Mouse (Mus musculus): Measurements from ENCODE around the gene Sprr2k.
"Not testable (repeated sequence)": the region's sequence is repeated elsewhere in the genome, so short reads cannot be mapped to it uniquely, and the experiment has no call there.

The Sprr2k gene

GRCm38 (mm10) chr3:92432282-92432681, at the start of gene Sprr2k:
Gene Sprr2k (plus strand): TSS chr3:92432582.
- DNase-seq (ENCODE audit: low spot score), result no peak

GRCm38 (mm10) chr3:92385385-92385784, 47.0 kb upstream of the Sprr2k start, which contains the start of gene Sprr2h:
Gene Sprr2h (plus strand): TSS chr3:92385685.
- DNase-seq (ENCODE audit: low spot score), result no peak

GRCm38 (mm10) chr3:92394301-92394700, 38.1 kb upstream of the Sprr2k start:
- DNase-seq (ENCODE audit: low spot score), result peak; percentile 4

GRCm38 (mm10) chr3:92407691-92408090, 24.7 kb upstream of the Sprr2k start, which contains the start of gene Sprr2i:
Gene Sprr2i (plus strand): TSS chr3:92407991.
- DNase-seq (ENCODE audit: low spot score), result no peak

- no peak for DNase-seq (ENCODE audit: low spot score)
Observed at GRCm38 (mm10) chr3:92417782-92418181, 14.6 kb upstream of the Sprr2k start, which contains the start of gene Sprr2j-ps. Gene Sprr2j-ps (plus strand): TSS chr3:92418082.

GRCm38 (mm10) chr3:92429323-92429722, 3.1 kb upstream of the Sprr2k start, which contains the start of gene Gm9774:
Gene Gm9774 (minus strand): TSS chr3:92429423.
- DNase-seq (ENCODE audit: low spot score), result no peak

GRCm38 (mm10) chr3:92438689-92439088, 6.3 kb downstream of the Sprr2k start, which contains the start of gene Sprr1b:
Gene Sprr1b (minus strand): TSS chr3:92438789.
- DNase-seq (ENCODE audit: low spot score), result no peak

- no peak for DNase-seq (ENCODE audit: low spot score)
Observed at GRCm38 (mm10) chr3:92440177-92440576, 7.8 kb downstream of the Sprr2k start.

GRCm38 (mm10) chr3:92455151-92455550, 22.8 kb downstream of the Sprr2k start:
- DNase-seq (ENCODE audit: low spot score), result no peak

- no peak for DNase-seq (ENCODE audit: low spot score)
Observed at GRCm38 (mm10) chr3:92458620-92459019, 26.2 kb downstream of the Sprr2k start, which contains the start of gene Sprr3. Gene Sprr3 (minus strand): TSS chr3:92458720.

GRCm38 (mm10) chr3:92466576-92466975, 34.2 kb downstream of the Sprr2k start:
- DNase-seq (ENCODE audit: low spot score), result no peak

- no peak for DNase-seq (ENCODE audit: low spot score)
Observed at GRCm38 (mm10) chr3:92467424-92467823, 35.0 kb downstream of the Sprr2k start.

- no peak for DNase-seq (ENCODE audit: low spot score)
Observed at GRCm38 (mm10) chr3:92470111-92470510, 37.7 kb downstream of the Sprr2k start.

GRCm38 (mm10) chr3:92481249-92481648, 48.9 kb downstream of the Sprr2k start:
- not testable (repeated sequence) for DNase-seq (ENCODE audit: low spot score)
